In the genomic region with DNA sequence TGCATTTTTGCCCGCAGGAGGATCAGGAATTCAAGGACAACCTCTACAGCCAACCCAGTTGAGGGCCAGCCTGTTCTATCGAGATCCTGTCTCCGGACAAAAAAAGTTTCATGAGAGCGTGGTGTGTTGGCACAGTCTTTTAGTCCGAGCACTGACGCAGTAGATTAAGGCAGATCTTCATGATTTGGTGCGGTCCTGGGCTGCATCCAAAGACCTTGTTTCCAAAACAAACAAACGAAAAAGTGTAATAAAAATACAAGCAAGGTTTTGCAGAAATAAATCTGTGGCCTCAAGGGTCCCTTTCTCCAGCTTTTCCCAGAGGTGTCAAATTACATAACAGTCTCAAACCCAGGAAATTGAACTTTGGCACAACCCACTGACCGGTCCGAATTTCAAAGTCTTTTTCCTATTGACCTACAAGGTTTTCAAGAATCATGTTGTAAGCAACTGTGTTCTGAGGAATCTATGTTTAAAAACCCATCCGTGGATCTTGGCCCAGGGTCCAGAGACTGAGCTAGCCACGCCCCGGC, we compare ENCODE assay signal across 9 mouse cellular contexts. TPM values are rescaled to one million over a fixed set of nuclear protein-coding genes. Genes with fewer than 3 reads are reported as not detected.
DNase-seq lines count a peak whose midpoint lies in the region; ATAC-seq and TF ChIP-seq lines count a peak whose summit lies in the region.
"Had no signal": no experiment of that assay in that cellular context is flagged by ENCODE, and none has a peak within 500 bp of the region (broad histone marks: within the 10 kb centered on the region; RNA-seq: fewer than 3 reads in every experiment).

No protein-coding gene starts in this region.

- no peak for TF ChIP-seq CTCF in gastrocnemius, adult 2 months (IDR thresholded peaks at IDR 0.05)
- no peak for TF ChIP-seq CTCF in E14TG2a.4 (conservative IDR thresholded peaks at IDR 0.05; ENCODE audit: low read length)
- TF ChIP-seq CTCF in forebrain, postnatal 0 days (IDR thresholded peaks at IDR 0.05; ENCODE audit: low read depth): no peak

- H3K4me1 ChIP-seq in E14TG2a.4 (replicated peaks; ENCODE audit: low read depth, low read length): peaks cover 67% of the 10 kb centered on the region
- peaks cover 18% of the 10 kb centered on the region for H3K4me1 ChIP-seq in forebrain, postnatal 0 days (ENCODE audit: insufficient read depth)
- peaks cover 33% of the 10 kb centered on the region for H3K4me1 ChIP-seq in limb, embryonic 14.5 days (ENCODE audit: control insufficient read depth, insufficient read depth, low read length)
- H3K4me1 ChIP-seq in stomach, embryonic 14.5 days (ENCODE audit: control insufficient read depth, insufficient read depth, low read length): peaks cover 30% of the 10 kb centered on the region

- H3K4me2 ChIP-seq in forebrain, postnatal 0 days (ENCODE audit: low read depth): peak overlapping the region; percentile 62
- H3K4me2 ChIP-seq in limb, embryonic 14.5 days (replicated peaks; ENCODE audit: low read depth, low read length, severe bottlenecking): peak overlapping the region; percentile 97
- H3K4me2 ChIP-seq in stomach, embryonic 14.5 days (replicated peaks; ENCODE audit: low read depth, low read length): peak overlapping the region; percentile 37

- H3K27ac ChIP-seq in gastrocnemius, adult 2 months: peak overlapping the region; percentile 91
- peak overlapping the region; percentile 95 for H3K27ac ChIP-seq in forebrain, postnatal 0 days (ENCODE audit: low read depth, low read length)
- peak overlapping the region; percentile 84 for H3K27ac ChIP-seq in limb, embryonic 14.5 days (replicated peaks; ENCODE audit: low read depth, low read length)
- H3K27ac ChIP-seq in stomach, embryonic 14.5 days (ENCODE audit: low read length): peak overlapping the region; percentile 69

- H3K9me3 ChIP-seq in E14TG2a.4 (ENCODE audit: low read length): no peaks in the 10 kb centered on the region
- H3K9me3 ChIP-seq in forebrain, postnatal 0 days (ENCODE audit: low read length): no peaks in the 10 kb centered on the region
- no peaks in the 10 kb centered on the region for H3K9me3 ChIP-seq in limb, embryonic 14.5 days (ENCODE audit: control insufficient read depth, low read length)
- no peaks in the 10 kb centered on the region for H3K9me3 ChIP-seq in stomach, embryonic 14.5 days (ENCODE audit: control insufficient read depth, low read depth, low read length)

- H3K9ac ChIP-seq in forebrain, postnatal 0 days: peak overlapping the region; percentile 85
- no peak overlapping the region for H3K9ac ChIP-seq in limb, embryonic 14.5 days (ENCODE audit: low read depth, low read length, severe bottlenecking)
- H3K9ac ChIP-seq in stomach, embryonic 14.5 days (replicated peaks; ENCODE audit: low read depth, low read length): no peak overlapping the region

- intact Hi-C loops in gastrocnemius, adult 2 months (cut with DNase I): loop anchor here (2.0 to 10.0 kb wide), 4 partner anchors 44 to 274 kb away; partner anchors contain the start of gene Timm13

- peak; percentile 62 for DNase-seq in gastrocnemius, adult 2 months
- DNase-seq in gastrocnemius, adult 8-10 months (ENCODE audit: low spot score in 2 of 2): no peak
- no peak for DNase-seq in forebrain, postnatal 0 days
- DNase-seq in limb, embryonic 14.5 days (ENCODE audit: low spot score): no peak
- DNase-seq in left cerebral cortex, adult 18-20 months (ENCODE audit: low spot score in 2 of 2): no peak
- DNase-seq in cerebellum, adult 9-10 months: no peak

- ATAC-seq in forebrain, postnatal 0 days: no peak
- ATAC-seq in limb, embryonic 14.5 days (ENCODE audit: low FRiP score, low read depth): peak; percentile 30
- ATAC-seq in stomach, embryonic 14.5 days (ENCODE audit: insufficient number of reproducible peaks, insufficient read depth, low FRiP score, low read depth): 0 out of 2 replicates have a peak, but pooled peaks have one; percentile 1

- H3K27me3 ChIP-seq in E14TG2a.4 (ENCODE audit: insufficient read depth, low read length): no peaks in the 10 kb centered on the region
- H3K27me3 ChIP-seq in forebrain, postnatal 0 days (ENCODE audit: insufficient read depth, low read length): no peaks in the 10 kb centered on the region
- H3K27me3 ChIP-seq in limb, embryonic 14.5 days (ENCODE audit: control insufficient read depth, insufficient read depth, low read length): no peaks in the 10 kb centered on the region
- H3K27me3 ChIP-seq in stomach, embryonic 14.5 days (ENCODE audit: control insufficient read depth, insufficient read depth, low read length): no peaks in the 10 kb centered on the region

- no peak for TF ChIP-seq POLR2A in limb, embryonic 14.5 days (IDR thresholded peaks at IDR 0.05; ENCODE audit: borderline replicate concordance, extremely low read depth, insufficient read depth, insufficient read length)

- peaks cover 44% of the 10 kb centered on the region for H3K36me3 ChIP-seq in E14TG2a.4 (ENCODE audit: insufficient read depth, low read length)
- peaks cover 34% of the 10 kb centered on the region for H3K36me3 ChIP-seq in forebrain, postnatal 0 days (ENCODE audit: insufficient read depth)
- peaks cover 40% of the 10 kb centered on the region for H3K36me3 ChIP-seq in limb, embryonic 14.5 days (ENCODE audit: control insufficient read depth, insufficient read depth, low read length)
- peaks cover 38% of the 10 kb centered on the region for H3K36me3 ChIP-seq in stomach, embryonic 14.5 days (ENCODE audit: control insufficient read depth, insufficient read depth, low read length)

- 4% methylated on average over 13 of the region's 13 CpGs for WGBS in forebrain, postnatal 0 days
- WGBS in limb, embryonic 14.5 days: 3% methylated on average over 13 of the region's 13 CpGs
- WGBS in stomach, embryonic 14.5 days: 4% methylated on average over 13 of the region's 13 CpGs

- H3K4me3 ChIP-seq in gastrocnemius, adult 2 months: peak overlapping the region; percentile 91
- H3K4me3 ChIP-seq in E14TG2a.4 (replicated peaks; ENCODE audit: low read length): peak overlapping the region; percentile 99
- peak overlapping the region; percentile 64 for H3K4me3 ChIP-seq in forebrain, postnatal 0 days (ENCODE audit: low read depth, low read length)
- peak overlapping the region; percentile 98 for H3K4me3 ChIP-seq in limb, embryonic 14.5 days (replicated peaks; ENCODE audit: low read length)
- H3K4me3 ChIP-seq in stomach, embryonic 14.5 days (ENCODE audit: low read depth, low read length): peak overlapping the region; percentile 100

RNA-seq across cellular contexts. Expression of gene Eef2, which starts 0.4 kb away (rescaled TPM):
- total RNA-seq in gastrocnemius, adult 2 months (2021): 1,000 to 10,000 TPM; 1,128 to 1,335 TPM
- 1,000 to 10,000 TPM; 1,293 to 1,550 (median 1,345) TPM for total RNA-seq in gastrocnemius, adult 8-10 months (2022)
- total RNA-seq in forebrain, postnatal 0 days (2014; rRNA removed): 2,084 and 2,175 TPM in 2 replicates
- polyA plus RNA-seq in forebrain, postnatal 0 days (2015; fragmentation: Nextera tagmentation; extraction: Ambion mirVana): 466 and 485 TPM in 2 replicates
- 1,329 and 1,559 TPM in 2 replicates for polyA plus RNA-seq in limb, embryonic 14.5 days (2012; rRNA removed)
- 544 and 581 TPM in 2 replicates for polyA plus RNA-seq in limb, embryonic 14.5 days (2014; fragmentation: Nextera tagmentation; extraction: Ambion mirVana)
- polyA plus RNA-seq in stomach, embryonic 14.5 days (2014; fragmentation: Nextera tagmentation; extraction: Ambion mirVana): 416 and 434 TPM in 2 replicates
- 100 to 1,000 TPM; 899 to 919 TPM for total RNA-seq in left cerebral cortex, adult 18-20 months (2021)

RNA-seq across cellular contexts. Expression of gene Dapk3, which starts 6.8 kb away (rescaled TPM):
- 10 to 100 TPM; 22.1 to 24.9 TPM for total RNA-seq in gastrocnemius, adult 2 months (2021)
- 10 to 100 TPM; 25.2 to 31.5 (median 27.3) TPM for total RNA-seq in gastrocnemius, adult 8-10 months (2022)
- 64.6 and 68.9 TPM in 2 replicates for total RNA-seq in forebrain, postnatal 0 days (2014; rRNA removed)
- 58.1 TPM in 2 replicates for polyA plus RNA-seq in forebrain, postnatal 0 days (2015; fragmentation: Nextera tagmentation; extraction: Ambion mirVana)
- polyA plus RNA-seq in limb, embryonic 14.5 days (2012; rRNA removed): 73.0 and 81.8 TPM in 2 replicates
- polyA plus RNA-seq in limb, embryonic 14.5 days (2014; fragmentation: Nextera tagmentation; extraction: Ambion mirVana): 57.7 and 60.9 TPM in 2 replicates
- 48.9 and 58.7 TPM in 2 replicates for polyA plus RNA-seq in stomach, embryonic 14.5 days (2014; fragmentation: Nextera tagmentation; extraction: Ambion mirVana)
- 10 to 100 TPM; 77.4 to 80.3 TPM for total RNA-seq in left cerebral cortex, adult 18-20 months (2021)

RNA-seq across cellular contexts. Expression of gene 4930442H23Rik, which starts 7.6 kb away (rescaled TPM):
- total RNA-seq in gastrocnemius, adult 2 months (2021): not detected
- total RNA-seq in gastrocnemius, adult 8-10 months (2022): not detected
- not detected in 2 replicates for total RNA-seq in forebrain, postnatal 0 days (2014; rRNA removed)
- polyA plus RNA-seq in forebrain, postnatal 0 days (2015; fragmentation: Nextera tagmentation; extraction: Ambion mirVana): 0.11 and 0.24 TPM in 2 replicates
- not detected in 2 replicates for polyA plus RNA-seq in limb, embryonic 14.5 days (2012; rRNA removed)
- not detected in 2 replicates for polyA plus RNA-seq in limb, embryonic 14.5 days (2014; fragmentation: Nextera tagmentation; extraction: Ambion mirVana)
- polyA plus RNA-seq in stomach, embryonic 14.5 days (2014; fragmentation: Nextera tagmentation; extraction: Ambion mirVana): not detected in 2 replicates
- total RNA-seq in left cerebral cortex, adult 18-20 months (2021): not detected
- total RNA-seq: heart, postnatal 14 days had no signal

RNA-seq across cellular contexts. Expression of gene Pias4, which starts 8.3 kb away (rescaled TPM):
- total RNA-seq in gastrocnemius, adult 2 months (2021): 10 to 100 TPM; 15.7 to 16.2 TPM
- total RNA-seq in gastrocnemius, adult 8-10 months (2022): 10 to 100 TPM; 14.0 to 19.0 (median 16.2) TPM
- 30.1 and 32.5 TPM in 2 replicates for total RNA-seq in forebrain, postnatal 0 days (2014; rRNA removed)
- 28.1 and 35.8 TPM in 2 replicates for polyA plus RNA-seq in forebrain, postnatal 0 days (2015; fragmentation: Nextera tagmentation; extraction: Ambion mirVana)
- 35.1 and 49.4 TPM in 2 replicates for polyA plus RNA-seq in limb, embryonic 14.5 days (2012; rRNA removed)
- 40.4 and 44.2 TPM in 2 replicates for polyA plus RNA-seq in limb, embryonic 14.5 days (2014; fragmentation: Nextera tagmentation; extraction: Ambion mirVana)
- polyA plus RNA-seq in stomach, embryonic 14.5 days (2014; fragmentation: Nextera tagmentation; extraction: Ambion mirVana): 32.7 and 40.9 TPM in 2 replicates
- 10 to 100 TPM; 27.8 to 28.8 TPM for total RNA-seq in left cerebral cortex, adult 18-20 months (2021)

RNA-seq across cellular contexts. Expression of gene Nmrk2, which starts 25.9 kb away (rescaled TPM):
- total RNA-seq in gastrocnemius, adult 2 months (2021): 10 to 100 TPM; 59.7 to 72.8 TPM
- total RNA-seq in gastrocnemius, adult 8-10 months (2022): 100 to 1,000 TPM in 1 of 4 experiments, 10 to 100 TPM in 3; 15.3 to 106 (median 44.7) TPM
- 0.08 TPM in 1 of 2 replicates, not detected in the other for total RNA-seq in forebrain, postnatal 0 days (2014; rRNA removed)
- polyA plus RNA-seq in forebrain, postnatal 0 days (2015; fragmentation: Nextera tagmentation; extraction: Ambion mirVana): not detected in 2 replicates
- polyA plus RNA-seq in limb, embryonic 14.5 days (2012; rRNA removed): 0.31 and 0.43 TPM in 2 replicates
- polyA plus RNA-seq in limb, embryonic 14.5 days (2014; fragmentation: Nextera tagmentation; extraction: Ambion mirVana): 0.64 and 0.87 TPM in 2 replicates
- 0.14 and 0.35 TPM in 2 replicates for polyA plus RNA-seq in stomach, embryonic 14.5 days (2014; fragmentation: Nextera tagmentation; extraction: Ambion mirVana)
- total RNA-seq in left cerebral cortex, adult 18-20 months (2021): not detected

Comparison
In these comparisons a context has a peak if more than half of its experiments do, and no peak if none do; other contexts are left out.
1. H3K4me2 ChIP-seq: peak in every context shown above with its lines; median percentile 97 in limb, embryonic 14.5 days; 62 in forebrain, postnatal 0 days; 37 in stomach, embryonic 14.5 days.